Mouse (Mus musculus) lung, postnatal 0 days (tissue): Measurements from ENCODE around the gene Aacs.

Source experiments
- CTCF ChIP-seq: IDR thresholded peaks from 2 replicates; pipeline ENCODE4 v1.5.1; 2016; ENCODE audit warnings: antibody characterized with exemption, mild to moderate bottlenecking
- EP300 ChIP-seq: IDR thresholded peaks from 2 replicates; pipeline ENCODE4 v1.6.1; 2016; ENCODE audit warnings: antibody characterized with exemption, mild to moderate bottlenecking, control low read depth

DNA sequence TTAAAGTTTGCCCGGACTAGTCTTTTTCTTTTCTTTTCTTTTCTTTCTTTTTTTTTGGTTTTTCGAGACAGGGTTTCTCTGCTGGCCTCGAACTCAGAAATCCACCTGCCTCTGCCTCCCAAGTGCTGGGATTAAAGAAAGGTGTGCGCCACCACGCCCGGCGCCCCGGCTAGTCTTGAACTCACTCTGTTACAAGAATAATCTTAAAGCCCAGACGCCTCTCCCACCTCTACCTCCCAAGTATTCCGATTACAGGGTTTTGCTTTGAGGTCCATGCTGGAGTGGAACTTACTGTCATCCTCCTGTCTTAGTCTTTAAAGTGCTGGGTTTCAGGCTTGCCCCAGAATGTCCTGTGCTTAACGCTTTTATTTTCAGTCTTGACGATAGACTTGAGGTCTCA is 584 bp upstream of the Aacs start:
- TF ChIP-seq CTCF (no peak), EP300 (no peak)
